Mouse (Mus musculus) cerebellum, adult 11 months (tissue): ENCODE data around the gene Gm8082.
"Not testable (repeated sequence)": the region's sequence is repeated elsewhere in the genome, so short reads cannot be mapped to it uniquely, and the experiment has no call there.

Experiments used
- DNase-seq: peaks from one replicate; pipeline ENCODE4 v3.0.0; 2022

Gm8082 gene

GRCm38 (mm10) chr14:42993524-42993923 lies at the start of gene Gm8082:
Gene Gm8082 (minus strand): TSS chr14:42993624.
- DNase-seq, result not testable (repeated sequence)

- DNase-seq, result not testable (repeated sequence)
Observed at GRCm38 (mm10) chr14:43015528-43015927, 22.1 kb upstream of the Gm8082 start, which contains the start of gene Gm10376. Gene Gm10376 (minus strand): TSS chr14:43015628.
